Mouse (Mus musculus) lung, postnatal 14 days (tissue): ENCODE results near the gene Defb28.

Experiments
- DNase-seq: peaks from one replicate; pipeline ENCODE4 v3.0.0; 2021

Defb28 gene

DNA sequence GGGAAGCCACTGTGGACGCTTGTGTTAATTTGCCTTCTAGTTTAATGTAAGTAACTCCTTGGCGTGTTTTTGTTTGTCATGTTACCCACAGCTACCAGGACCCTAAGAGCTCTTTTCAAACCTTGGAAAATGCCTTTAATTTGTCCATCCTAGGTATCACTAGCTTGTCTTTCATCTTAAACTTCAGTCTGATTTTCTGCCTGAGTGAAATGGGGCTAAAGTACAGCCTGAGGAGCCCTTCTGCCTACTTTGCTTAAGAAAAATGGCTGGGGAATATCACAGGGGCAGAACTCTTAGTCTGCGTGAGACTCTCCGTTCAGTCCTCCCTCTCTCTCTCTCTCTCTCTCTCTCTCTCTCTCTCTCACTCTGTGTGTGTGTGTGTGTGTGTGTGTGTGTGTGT lies 51.8 kb downstream of the Defb28 start:
- no peak for DNase-seq

DNA sequence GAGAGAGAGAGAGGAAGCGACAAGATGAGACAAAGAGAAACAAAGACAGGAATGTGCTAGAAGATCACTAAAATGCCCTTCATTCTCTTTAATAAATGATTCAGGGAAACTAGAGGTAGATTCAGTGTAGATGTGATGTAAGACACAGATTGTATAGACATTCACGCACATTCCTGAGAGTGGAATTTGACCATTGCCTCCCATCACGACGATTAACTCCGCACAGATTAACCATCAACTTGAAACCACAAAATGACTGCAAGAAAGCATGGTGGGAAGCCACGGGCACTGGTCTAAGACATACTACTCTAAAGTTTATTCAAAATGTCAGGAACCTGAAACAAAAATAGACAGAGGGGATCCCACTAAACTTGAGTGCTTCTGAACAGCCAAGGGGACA lies 52.3 kb downstream of the Defb28 start:
- no peak for DNase-seq
